Mouse (Mus musculus): ENCODE data around the gene Dcps. TPM values are rescaled to one million over a fixed set of nuclear protein-coding genes. Genes with fewer than 3 reads are reported as not detected.

Gene Dcps
- polyA plus RNA-seq, 1 experiment from 2014 or later: 35.3 TPM

GRCm38 (mm10) chr9:35204421-35204820 lies 28.6 kb upstream of the Dcps start:
- no peak overlapping the region for H3K4me2 ChIP-seq (replicated peaks; ENCODE audit: low read depth)
- H3K4me1 ChIP-seq (replicated peaks; ENCODE audit: control insufficient read depth, insufficient read depth): no peaks in the 10 kb centered on the region
- no peaks in the 10 kb centered on the region for H3K27me3 ChIP-seq (ENCODE audit: control insufficient read depth, insufficient read depth, low read length)
- no peak overlapping the region for H3K9ac ChIP-seq (ENCODE audit: low read length)
- H3K9me3 ChIP-seq (ENCODE audit: control insufficient read depth, low read length): no peaks in the 10 kb centered on the region
- no peak overlapping the region for H3K27ac ChIP-seq (replicated peaks)
- no peak overlapping the region for H3K4me3 ChIP-seq (ENCODE audit: low read depth, low read length)
- DNase-seq (ENCODE audit: low spot score) (no peak), ATAC-seq (ENCODE audit: low FRiP score, low TSS enrichment) (no peak)
- WGBS: 96% methylated on average over 2 of the region's 2 CpGs
- H3K36me3 ChIP-seq (ENCODE audit: control insufficient read depth, insufficient read depth, low read length): peaks cover 19% of the 10 kb centered on the region
- no peak for TF ChIP-seq CTCF (IDR thresholded peaks at IDR 0.05; ENCODE audit: low read depth)
- TF ChIP-seq EP300 (optimal IDR thresholded peaks at IDR 0.05): no peak

- H3K36me3 ChIP-seq (ENCODE audit: control insufficient read depth, insufficient read depth, low read length): peaks cover 19% of the 10 kb centered on the region
- 56% methylated on average over 3 of the region's 3 CpGs for WGBS
- H3K9ac ChIP-seq (ENCODE audit: low read length): no peak overlapping the region
- DNase-seq (ENCODE audit: low spot score) (no peak), ATAC-seq (ENCODE audit: low FRiP score, low TSS enrichment) (no peak)
- no peaks in the 10 kb centered on the region for H3K27me3 ChIP-seq (ENCODE audit: control insufficient read depth, insufficient read depth, low read length)
- H3K4me2 ChIP-seq (replicated peaks; ENCODE audit: low read depth): no peak overlapping the region
- no peak overlapping the region for H3K4me3 ChIP-seq (ENCODE audit: low read depth, low read length)
- no peaks in the 10 kb centered on the region for H3K4me1 ChIP-seq (replicated peaks; ENCODE audit: control insufficient read depth, insufficient read depth)
- H3K9me3 ChIP-seq (ENCODE audit: control insufficient read depth, low read length): no peaks in the 10 kb centered on the region
- TF ChIP-seq CTCF (IDR thresholded peaks at IDR 0.05; ENCODE audit: low read depth) (no peak), EP300 (optimal IDR thresholded peaks at IDR 0.05) (no peak)
- H3K27ac ChIP-seq (replicated peaks): no peak overlapping the region
Observed at GRCm38 (mm10) chr9:35203536-35203935, 27.7 kb upstream of the Dcps start.

GRCm38 (mm10) chr9:35200529-35201060 lies 24.7 kb upstream of the Dcps start:
- WGBS: 41% methylated on average over 9 of the region's 9 CpGs

GRCm38 (mm10) chr9:35199772-35200471 lies 24.1 kb upstream of the Dcps start, which contains the start of the genes Srpr and Tirap:
Srpr (plus strand) TSS chr9:35200175.
Tirap (minus strand) TSS chr9:35200291.
- ATAC-seq (ENCODE audit: low FRiP score, low TSS enrichment) (peak; percentile 97), DNase-seq (ENCODE audit: low spot score) (peak; percentile 95)
- peak within 1 kb of the TSS; percentile 86 for H3K9ac ChIP-seq (ENCODE audit: low read length)
- no peaks in the 10 kb centered on the region for H3K36me3 ChIP-seq (ENCODE audit: control insufficient read depth, insufficient read depth, low read length)
- H3K9me3 ChIP-seq (ENCODE audit: control insufficient read depth, low read length): no peaks in the 10 kb centered on the region
- peak within 1 kb of the TSS; percentile 72 for H3K4me3 ChIP-seq (ENCODE audit: low read depth, low read length)
- WGBS: under 1% methylated on average over 35 of the region's 44 CpGs
- H3K4me2 ChIP-seq (replicated peaks; ENCODE audit: low read depth): peak within 1 kb of the TSS; percentile 85
- TF ChIP-seq CTCF (IDR thresholded peaks at IDR 0.05; ENCODE audit: low read depth): peak; percentile 88
- no peak for TF ChIP-seq EP300 (optimal IDR thresholded peaks at IDR 0.05)
- H3K27me3 ChIP-seq (ENCODE audit: control insufficient read depth, insufficient read depth, low read length): no peaks in the 10 kb centered on the region
- no peaks in the 10 kb centered on the region for H3K4me1 ChIP-seq (replicated peaks; ENCODE audit: control insufficient read depth, insufficient read depth)
- H3K27ac ChIP-seq (replicated peaks): peak within 1 kb of the TSS; percentile 94

More at GRCm38 (mm10) chr9:35200529-35201060, 24.7 kb upstream of the Dcps start:
- H3K4me1 ChIP-seq (replicated peaks; ENCODE audit: control insufficient read depth, insufficient read depth): no peaks in the 10 kb centered on the region
- no peak for DNase-seq (ENCODE audit: low spot score)
- 0 out of 2 replicates have a peak, but pooled peaks cover 5% of the 10 kb centered on the region for H3K36me3 ChIP-seq (ENCODE audit: control insufficient read depth, insufficient read depth, low read length)
- no peak for TF ChIP-seq EP300 (optimal IDR thresholded peaks at IDR 0.05)
- TF ChIP-seq CTCF (IDR thresholded peaks at IDR 0.05; ENCODE audit: low read depth): no peak
- H3K27ac ChIP-seq (replicated peaks): no peak overlapping the region
- peak overlapping the region; percentile 72 for H3K4me3 ChIP-seq (ENCODE audit: low read depth, low read length)
- peak overlapping the region; percentile 86; the same call in 1 of the 2 replicates for H3K9ac ChIP-seq (ENCODE audit: low read length)
- peak overlapping the region; percentile 85 for H3K4me2 ChIP-seq (replicated peaks; ENCODE audit: low read depth)
- no peak for ATAC-seq (ENCODE audit: low FRiP score, low TSS enrichment)
- H3K9me3 ChIP-seq (ENCODE audit: control insufficient read depth, low read length): no peaks in the 10 kb centered on the region
- no peaks in the 10 kb centered on the region for H3K27me3 ChIP-seq (ENCODE audit: control insufficient read depth, insufficient read depth, low read length)

GRCm38 (mm10) chr9:35198945-35199771 lies 23.3 kb upstream of the Dcps start:
- no peaks in the 10 kb centered on the region for H3K4me1 ChIP-seq (replicated peaks; ENCODE audit: control insufficient read depth, insufficient read depth)
- H3K27me3 ChIP-seq (ENCODE audit: control insufficient read depth, insufficient read depth, low read length): no peaks in the 10 kb centered on the region
- H3K36me3 ChIP-seq (ENCODE audit: control insufficient read depth, insufficient read depth, low read length): no peaks in the 10 kb centered on the region
- ATAC-seq (ENCODE audit: low FRiP score, low TSS enrichment): peak; percentile 71
- WGBS: 24% methylated on average over 18 of the region's 18 CpGs
- H3K9me3 ChIP-seq (ENCODE audit: control insufficient read depth, low read length): no peaks in the 10 kb centered on the region
- H3K9ac ChIP-seq (ENCODE audit: low read length): peak overlapping the region; percentile 86
- peak overlapping the region; percentile 72 for H3K4me3 ChIP-seq (ENCODE audit: low read depth, low read length)
- peak overlapping the region; percentile 94 for H3K27ac ChIP-seq (replicated peaks)
- DNase-seq (ENCODE audit: low spot score): no peak
- TF ChIP-seq CTCF (IDR thresholded peaks at IDR 0.05; ENCODE audit: low read depth) (no peak), EP300 (optimal IDR thresholded peaks at IDR 0.05) (no peak)
- H3K4me2 ChIP-seq (replicated peaks; ENCODE audit: low read depth): peak overlapping the region; percentile 85

All from stomach, postnatal 0 days (tissue).